Mouse (Mus musculus): Measurements from ENCODE around the gene Slc22a2.

DNA sequence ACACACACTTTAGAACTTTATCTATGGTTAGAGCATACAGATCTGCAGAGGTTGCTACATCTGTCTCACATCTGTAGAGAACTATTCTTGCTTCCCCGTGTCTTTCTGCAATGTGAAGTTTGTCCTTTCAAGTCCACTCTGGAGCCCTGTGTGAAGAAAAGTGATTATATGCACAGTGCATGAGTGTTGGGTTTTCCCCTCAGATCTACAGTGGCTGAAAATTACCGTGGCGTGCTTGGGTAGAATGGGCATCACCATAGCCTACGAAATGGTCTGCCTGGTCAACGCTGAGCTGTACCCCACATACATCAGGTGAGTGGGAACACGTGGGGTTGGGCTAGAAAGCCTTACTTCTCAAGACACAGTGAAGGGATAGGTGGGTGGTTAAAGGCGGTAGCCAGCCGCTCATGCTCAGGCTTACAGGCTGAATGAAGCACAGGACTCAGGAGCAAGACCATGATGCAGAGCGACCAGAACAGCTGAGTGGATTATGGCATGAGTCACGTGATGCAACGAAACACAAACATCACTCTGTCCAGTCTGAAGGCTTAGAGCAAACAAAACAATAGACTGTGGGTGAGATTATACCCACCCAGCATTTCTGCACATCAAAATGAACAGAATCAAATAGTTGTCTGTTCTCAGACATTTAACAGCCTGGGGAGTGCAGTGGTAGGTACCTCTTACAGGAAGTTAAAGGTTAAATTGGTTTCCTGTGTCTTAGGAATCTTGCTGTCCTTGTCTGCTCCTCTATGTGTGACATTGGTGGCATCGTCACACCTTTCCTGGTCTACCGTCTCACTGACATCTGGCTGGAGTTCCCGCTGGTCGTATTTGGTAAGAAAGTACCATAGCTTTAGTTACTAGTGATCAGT, 30.8 kb downstream of the Slc22a2 start:
- TF ChIP-seq CTCF (conservative IDR thresholded peaks at IDR 0.05; ENCODE audit: low read length) (no peak), NANOG (IDR thresholded peaks at IDR 0.05; ENCODE audit: borderline replicate concordance, low read length) (no peak), POU5F1 (IDR thresholded peaks at IDR 0.05; ENCODE audit: borderline replicate concordance, low read length) (no peak)

Data from E14TG2a.4 (cell line).